Mouse (Mus musculus) embryo, embryonic 10 days (tissue): ENCODE data around the gene Amotl1.
"Not testable (repeated sequence)": the region's sequence is repeated elsewhere in the genome, so short reads cannot be mapped to it uniquely, and the experiment has no call there.

Source experiments
- DNase-seq: peaks from one replicate; pipeline ENCODE4 v3.0.0-alpha.2; 2015; ENCODE audit warnings: low spot score

The Amotl1 gene

GRCm38 (mm10) chr9:14644956-14645355, at the start of gene Amotl1:
Amotl1 (minus strand) TSS chr9:14645056.
- no peak for DNase-seq

GRCm38 (mm10) chr9:14689376-14690108, 44.7 kb upstream of the Amotl1 start:
- DNase-seq: no peak

GRCm38 (mm10) chr9:14684363-14684762, 39.5 kb upstream of the Amotl1 start:
- peak; percentile 20 for DNase-seq

GRCm38 (mm10) chr9:14682741-14683140, 37.9 kb upstream of the Amotl1 start:
- no peak for DNase-seq

GRCm38 (mm10) chr9:14680584-14680983, 35.7 kb upstream of the Amotl1 start:
- DNase-seq: no peak

GRCm38 (mm10) chr9:14675707-14676691, 31.1 kb upstream of the Amotl1 start:
- DNase-seq: no peak

GRCm38 (mm10) chr9:14674506-14674905, 29.6 kb upstream of the Amotl1 start:
- no peak for DNase-seq

- peak; percentile 55 for DNase-seq
Measured at GRCm38 (mm10) chr9:14673109-14673508, 28.3 kb upstream of the Amotl1 start.

GRCm38 (mm10) chr9:14671965-14672364, 27.1 kb upstream of the Amotl1 start:
- DNase-seq: not testable (repeated sequence)

GRCm38 (mm10) chr9:14668382-14668781, 23.5 kb upstream of the Amotl1 start:
- no peak for DNase-seq

GRCm38 (mm10) chr9:14666071-14666470, 21.2 kb upstream of the Amotl1 start:
- DNase-seq: no peak

- no peak for DNase-seq
Measured at GRCm38 (mm10) chr9:14663591-14663990, 18.7 kb upstream of the Amotl1 start.

GRCm38 (mm10) chr9:14662876-14663275, 18.0 kb upstream of the Amotl1 start:
- DNase-seq: no peak

GRCm38 (mm10) chr9:14662138-14662537, 17.3 kb upstream of the Amotl1 start:
- DNase-seq: no peak

- DNase-seq: no peak
Measured at GRCm38 (mm10) chr9:14657926-14658325, 13.1 kb upstream of the Amotl1 start.

GRCm38 (mm10) chr9:14654010-14654409, 9.2 kb upstream of the Amotl1 start:
- no peak for DNase-seq

- no peak for DNase-seq
Measured at GRCm38 (mm10) chr9:14652761-14653160, 7.9 kb upstream of the Amotl1 start.

GRCm38 (mm10) chr9:14647849-14648248, 3.0 kb upstream of the Amotl1 start:
- DNase-seq: no peak

- DNase-seq: no peak
Measured at GRCm38 (mm10) chr9:14646641-14647040, 1.8 kb upstream of the Amotl1 start.

- DNase-seq: no peak
Measured at GRCm38 (mm10) chr9:14646061-14646460, 1.2 kb upstream of the Amotl1 start.

- DNase-seq: peak; percentile 62
Measured at GRCm38 (mm10) chr9:14643328-14643727, 1.5 kb downstream of the Amotl1 start.

GRCm38 (mm10) chr9:14642251-14643021, 2.4 kb downstream of the Amotl1 start:
- peak; percentile 78 for DNase-seq
